Mouse (Mus musculus): ENCODE results near the gene Eif2b1. TPM values are rescaled to one million over a fixed set of nuclear protein-coding genes. Genes with fewer than 3 reads are reported as not detected.
A peak's percentile ranks its signal among the peaks of the same experiment; 100 is the strongest.

Eif2b1 gene
- polyA plus RNA-seq, 1 experiment from 2014 or later = 30.7 TPM

GRCm38 (mm10) chr5:124592768-124593167 lies 13.8 kb upstream of the Eif2b1 start:
- no peaks in the 10 kb centered on the region for H3K4me1 ChIP-seq (ENCODE audit: insufficient read depth)
- no peaks in the 10 kb centered on the region for H3K9me3 ChIP-seq (ENCODE audit: low read length)
- no peak for ATAC-seq
- no peak overlapping the region for H3K27ac ChIP-seq (ENCODE audit: low read depth)
- no peak for TF ChIP-seq EP300 (IDR thresholded peaks at IDR 0.05; ENCODE audit: low read depth)
- TF ChIP-seq CTCF (IDR thresholded peaks at IDR 0.05; ENCODE audit: low read depth) = no peak
- H3K27me3 ChIP-seq (ENCODE audit: insufficient read depth, low read length) = no peaks in the 10 kb centered on the region
- no peak overlapping the region for H3K4me3 ChIP-seq (ENCODE audit: low read depth, low read length)
- peaks cover 26% of the 10 kb centered on the region for H3K36me3 ChIP-seq (replicated peaks; ENCODE audit: insufficient read depth, low read length)
- 90% methylated on average over 3 of the region's 3 CpGs for WGBS (ENCODE audit: insufficient replicate concordance)
- H3K4me2 ChIP-seq (ENCODE audit: low read depth, low read length) = no peak overlapping the region
- no peak overlapping the region for H3K9ac ChIP-seq (replicated peaks)
- DNase-seq = no peak

DNA sequence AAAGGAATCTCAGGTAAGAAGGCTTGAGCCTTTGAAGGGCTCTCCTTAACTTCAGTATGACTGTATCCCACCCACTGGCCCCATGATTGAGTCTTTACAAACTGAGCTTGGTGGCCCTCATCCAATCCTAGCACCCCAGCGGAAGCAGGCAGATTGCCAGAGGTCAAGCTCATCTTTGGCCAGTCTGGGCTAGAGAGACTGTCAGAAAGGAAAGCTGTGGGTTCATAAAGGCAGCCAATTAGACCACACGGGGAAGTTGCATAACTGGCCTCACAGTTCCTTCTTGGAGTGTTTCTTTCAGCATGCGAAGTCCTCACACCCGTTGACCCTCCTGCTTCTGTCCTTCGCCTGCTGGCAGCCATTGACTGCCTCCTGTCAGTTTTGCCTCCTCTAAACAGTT lies 3.6 kb upstream of the Eif2b1 start:
- Histone ChIP-seq H3K27me3 (ENCODE audit: insufficient read depth, low read length) (no peaks in the 10 kb centered on the region), H3K27ac (ENCODE audit: low read depth) (no peak overlapping the region), H3K4me3 (ENCODE audit: low read depth, low read length) (no peak overlapping the region), H3K4me1 (ENCODE audit: insufficient read depth) (peaks cover 17% of the 10 kb centered on the region), H3K9ac (replicated peaks) (no peak overlapping the region), H3K36me3 (replicated peaks; ENCODE audit: insufficient read depth, low read length) (peaks cover 9% of the 10 kb centered on the region), H3K9me3 (ENCODE audit: low read length) (no peaks in the 10 kb centered on the region), H3K4me2 (ENCODE audit: low read depth, low read length) (no peak overlapping the region)
- ATAC-seq = no peak
- 55% methylated on average over 5 of the region's 5 CpGs for WGBS (ENCODE audit: insufficient replicate concordance)
- peak; percentile 37 for DNase-seq
- TF ChIP-seq EP300 (IDR thresholded peaks at IDR 0.05; ENCODE audit: low read depth) (no peak), CTCF (IDR thresholded peaks at IDR 0.05; ENCODE audit: low read depth) (no peak)

DNA sequence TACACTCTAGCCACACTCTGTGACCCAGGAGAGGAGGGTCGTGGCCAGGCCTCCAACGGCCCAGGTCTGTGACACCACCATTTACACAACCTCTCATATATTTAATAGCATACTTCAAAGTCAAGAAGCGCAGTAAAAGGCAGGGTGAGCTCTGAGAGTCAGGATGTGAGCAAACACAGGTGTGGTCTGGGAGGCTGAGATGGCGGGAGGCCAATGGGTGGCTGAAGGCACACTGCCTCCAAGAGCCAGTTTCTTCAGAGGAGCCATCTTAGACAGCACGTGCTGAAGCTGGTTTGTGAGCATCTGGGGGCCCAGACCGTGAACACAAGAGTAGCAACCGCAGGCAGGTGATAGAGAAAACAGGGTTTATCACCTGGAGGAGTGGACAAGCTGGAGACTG lies 3.5 kb downstream of the Eif2b1 start:
- Histone ChIP-seq H3K4me1 (ENCODE audit: insufficient read depth) (peaks cover 13% of the 10 kb centered on the region), H3K27me3 (ENCODE audit: insufficient read depth, low read length) (no peaks in the 10 kb centered on the region), H3K9me3 (ENCODE audit: low read length) (no peaks in the 10 kb centered on the region), H3K4me3 (ENCODE audit: low read depth, low read length) (no peak overlapping the region), H3K4me2 (ENCODE audit: low read depth, low read length) (no peak overlapping the region), H3K36me3 (replicated peaks; ENCODE audit: insufficient read depth, low read length) (peaks cover 65% of the 10 kb centered on the region), H3K9ac (replicated peaks) (no peak overlapping the region), H3K27ac (ENCODE audit: low read depth) (no peak overlapping the region)
- WGBS (ENCODE audit: insufficient replicate concordance) = 87% methylated on average over 7 of the region's 7 CpGs
- TF ChIP-seq CTCF (IDR thresholded peaks at IDR 0.05; ENCODE audit: low read depth) (no peak), EP300 (IDR thresholded peaks at IDR 0.05; ENCODE audit: low read depth) (no peak)
- ATAC-seq = no peak
- no peak for DNase-seq

- H3K4me3 ChIP-seq (ENCODE audit: low read depth, low read length) = no peak overlapping the region
- H3K27ac ChIP-seq (ENCODE audit: low read depth) = no peak overlapping the region
- H3K4me1 ChIP-seq (ENCODE audit: insufficient read depth) = no peaks in the 10 kb centered on the region
- H3K9ac ChIP-seq (replicated peaks) = no peak overlapping the region
- no peaks in the 10 kb centered on the region for H3K27me3 ChIP-seq (ENCODE audit: insufficient read depth, low read length)
- DNase-seq (no peak), ATAC-seq (no peak)
- 82% methylated on average over 12 of the region's 12 CpGs for WGBS (ENCODE audit: insufficient replicate concordance)
- no peak overlapping the region for H3K4me2 ChIP-seq (ENCODE audit: low read depth, low read length)
- peaks cover 85% of the 10 kb centered on the region for H3K36me3 ChIP-seq (replicated peaks; ENCODE audit: insufficient read depth, low read length)
- H3K9me3 ChIP-seq (ENCODE audit: low read length) = no peaks in the 10 kb centered on the region
- TF ChIP-seq CTCF (IDR thresholded peaks at IDR 0.05; ENCODE audit: low read depth) = no peak
- TF ChIP-seq EP300 (IDR thresholded peaks at IDR 0.05; ENCODE audit: low read depth) = no peak
Observed at GRCm38 (mm10) chr5:124571068-124571467, 7.9 kb downstream of the Eif2b1 start.

- DNase-seq = no peak
- Histone ChIP-seq H3K27me3 (ENCODE audit: insufficient read depth, low read length) (no peaks in the 10 kb centered on the region), H3K27ac (ENCODE audit: low read depth) (no peak overlapping the region), H3K4me3 (ENCODE audit: low read depth, low read length) (no peak overlapping the region), H3K4me2 (ENCODE audit: low read depth, low read length) (no peak overlapping the region), H3K9me3 (ENCODE audit: low read length) (no peaks in the 10 kb centered on the region), H3K9ac (replicated peaks) (no peak overlapping the region), H3K4me1 (ENCODE audit: insufficient read depth) (peaks cover 14% of the 10 kb centered on the region), H3K36me3 (replicated peaks; ENCODE audit: insufficient read depth, low read length) (peaks cover 29% of the 10 kb centered on the region)
- ATAC-seq = no peak
- WGBS (ENCODE audit: insufficient replicate concordance) = 72% methylated on average over 1 of the region's 1 CpGs
- no peak for TF ChIP-seq EP300 (IDR thresholded peaks at IDR 0.05; ENCODE audit: low read depth)
- peak; percentile 56 for TF ChIP-seq CTCF (IDR thresholded peaks at IDR 0.05; ENCODE audit: low read depth)
Observed at GRCm38 (mm10) chr5:124555145-124555544, 23.8 kb downstream of the Eif2b1 start.

- no peak for TF ChIP-seq CTCF (IDR thresholded peaks at IDR 0.05; ENCODE audit: low read depth)
- Histone ChIP-seq H3K27me3 (ENCODE audit: insufficient read depth, low read length) (no peaks in the 10 kb centered on the region), H3K9ac (replicated peaks) (peak overlapping the region; percentile 84), H3K4me2 (ENCODE audit: low read depth, low read length) (peak overlapping the region; percentile 95), H3K4me1 (ENCODE audit: insufficient read depth) (peaks cover 14% of the 10 kb centered on the region), H3K4me3 (ENCODE audit: low read depth, low read length) (peak overlapping the region; percentile 95), H3K27ac (ENCODE audit: low read depth) (no peak overlapping the region), H3K9me3 (ENCODE audit: low read length) (no peaks in the 10 kb centered on the region), H3K36me3 (replicated peaks; ENCODE audit: insufficient read depth, low read length) (peaks cover 22% of the 10 kb centered on the region)
- 60% methylated on average over 6 of the region's 6 CpGs for WGBS (ENCODE audit: insufficient replicate concordance)
- ATAC-seq (no peak), DNase-seq (no peak)
Observed at GRCm38 (mm10) chr5:124553607-124554006, 25.3 kb downstream of the Eif2b1 start.

Data from liver, postnatal 0 days (tissue).